Mouse (Mus musculus) MEL (cell line): Measurements from ENCODE around the gene 2210016F16Rik. TPM values are rescaled to one million over a fixed set of nuclear protein-coding genes. Genes with fewer than 3 reads are reported as not detected.
A peak's percentile ranks its signal among the peaks of the same experiment; 100 is the strongest.

Source experiments
- DNase-seq: peaks from one replicate; pipeline ENCODE4 v3.0.0; 2011; ENCODE audit warnings: low read depth, low spot score
- H3K27ac ChIP-seq: 2 replicates; pipeline ENCODE4 v1.5.1; 2012; ENCODE audit warnings: low read depth, mild to moderate bottlenecking, control low read depth, low read length, moderate library complexity; ENCODE audit not compliant: control insufficient read depth
- H3K27me3 ChIP-seq, 2 experiments: fragments of 150-350 bp in 1 of 2; sonication (generic) in 1 of 2; 2 replicates each; pipeline ENCODE4 v1.6.1; 2012; ENCODE audit warnings: low read length in 2 of 2, mild to moderate bottlenecking in 2 of 2, improper control_type of control experiment in 1 of 2, moderate library complexity in 1 of 2; ENCODE audit not compliant: insufficient read depth in 2 of 2, control insufficient read depth in 1 of 2
- H3K36me3 ChIP-seq, 2 experiments: 2 replicates each; pipeline ENCODE4 v1.6.1; 2012 to 2014; ENCODE audit warnings: low read length in 2 of 2, improper control_type of control experiment in 1 of 2, inconsistent platforms in 1 of 2, mild to moderate bottlenecking in 1 of 2; ENCODE audit not compliant: insufficient read depth in 2 of 2, control insufficient read depth in 1 of 2
- H3K4me1 ChIP-seq, 2 experiments: fragments of 150-350 bp in 1 of 2; sonication (generic) in 1 of 2; 2 replicates each; pipeline ENCODE4 v1.6.1; 2012; ENCODE audit warnings: low read length in 2 of 2, improper control_type of control experiment in 1 of 2, mild to moderate bottlenecking in 1 of 2; ENCODE audit not compliant: insufficient read depth in 2 of 2, control insufficient read depth in 1 of 2
- H3K4me3 ChIP-seq, 2 experiments: fragments of 150-350 bp in 1 of 2; sonication (generic) in 1 of 2; 2 replicates each; pipeline ENCODE4 v1.5.1; 2012; ENCODE audit warnings: low read depth in 2 of 2, low read length in 2 of 2, mild to moderate bottlenecking in 2 of 2, moderate library complexity in 2 of 2, control low read depth in 1 of 2, improper control_type of control experiment in 1 of 2; ENCODE audit not compliant: control insufficient read depth in 1 of 2, insufficient read depth in 1 of 2
- H3K79me2 ChIP-seq: 2 replicates; pipeline ENCODE4 v1.6.1; 2012; ENCODE audit warnings: mild to moderate bottlenecking, low read length, moderate library complexity; ENCODE audit not compliant: control insufficient read depth, poor library complexity, insufficient read depth
- H3K9ac ChIP-seq: 2 replicates; pipeline ENCODE4 v1.6.1; 2012; ENCODE audit warnings: low read depth, mild to moderate bottlenecking, control low read depth, low read length, moderate library complexity; ENCODE audit not compliant: control insufficient read depth, poor library complexity, severe bottlenecking
- H3K9me3 ChIP-seq: fragments of 150-350 bp; sonication (generic); replicated peaks from 2 replicates; pipeline ENCODE4 v1.6.1; 2012; ENCODE audit warnings: mild to moderate bottlenecking, low read length, improper control_type of control experiment, moderate library complexity; ENCODE audit not compliant: insufficient read depth
- CHD1 ChIP-seq: IDR thresholded peaks from 2 replicates; pipeline ENCODE4 v1.6.1; 2012; ENCODE audit warnings: low read depth, mild to moderate bottlenecking, inconsistent platforms, low read length, improper control_type of control experiment
- CHD2 ChIP-seq: IDR thresholded peaks from 2 replicates; pipeline ENCODE4 v1.6.1; 2011; ENCODE audit warnings: low read length, improper control_type of control experiment
- CTCF ChIP-seq, 3 experiments: IDR thresholded peaks in 2 of 3; conservative IDR thresholded peaks in 1 of 3; 2 replicates each; pipeline ENCODE4 v1.5.1; 2011 to 2012; ENCODE audit warnings: low read length in 3 of 3, low read depth in 2 of 3, mild to moderate bottlenecking in 2 of 3, improper control_type of control experiment in 1 of 3, inconsistent platforms in 1 of 3, mixed read lengths in 1 of 3, moderate library complexity in 1 of 3; ENCODE audit not compliant: control insufficient read depth in 1 of 3, insufficient read depth in 1 of 3, poor library complexity in 1 of 3, severe bottlenecking in 1 of 3
- E2F4 ChIP-seq: IDR thresholded peaks from 2 replicates; pipeline ENCODE4 v1.6.1; 2011; ENCODE audit warnings: low read depth, low read length, improper control_type of control experiment, borderline replicate concordance
- EP300 ChIP-seq, 2 experiments: IDR thresholded peaks; 2 replicates each; pipeline ENCODE4 v1.6.1; 2011; ENCODE audit warnings: improper control_type of control experiment in 2 of 2, low read length in 2 of 2, low read depth in 1 of 2, mild to moderate bottlenecking in 1 of 2
- ETS1 ChIP-seq: IDR thresholded peaks from 2 replicates; pipeline ENCODE4 v1.6.1; 2012; ENCODE audit warnings: low read depth, mild to moderate bottlenecking, inconsistent platforms, low read length, improper control_type of control experiment, moderate library complexity
- GATA1 ChIP-seq: IDR thresholded peaks from 2 replicates; pipeline ENCODE4 v1.6.1; 2011; ENCODE audit warnings: low read depth, low read length, improper control_type of control experiment
- HCFC1 ChIP-seq: IDR thresholded peaks from 2 replicates; pipeline ENCODE4 v1.6.1; 2012; ENCODE audit warnings: low read depth, mild to moderate bottlenecking, inconsistent platforms, low read length, improper control_type of control experiment, moderate library complexity
- MAX ChIP-seq: IDR thresholded peaks from 2 replicates; pipeline ENCODE4 v1.6.1; 2011; ENCODE audit warnings: low read length, improper control_type of control experiment
- MAZ ChIP-seq: IDR thresholded peaks from 2 replicates; pipeline ENCODE4 v1.6.1; 2012; ENCODE audit warnings: low read depth, mild to moderate bottlenecking, inconsistent platforms, low read length, improper control_type of control experiment
- MEF2A ChIP-seq: IDR thresholded peaks from 2 replicates; pipeline ENCODE4 v1.6.1; 2014; ENCODE audit warnings: low read depth, mild to moderate bottlenecking, inconsistent platforms, low read length, improper control_type of control experiment; ENCODE audit not compliant: poor library complexity, insufficient replicate concordance, severe bottlenecking; ENCODE audit errors: extremely low read depth
- MXI1 ChIP-seq: IDR thresholded peaks from 2 replicates; pipeline ENCODE4 v1.6.1; 2011; ENCODE audit warnings: mild to moderate bottlenecking, low read depth, low read length, improper control_type of control experiment
- MYB ChIP-seq: IDR thresholded peaks from 2 replicates; pipeline ENCODE4 v1.6.1; 2011; ENCODE audit warnings: mild to moderate bottlenecking, low read depth, low read length, improper control_type of control experiment
- POLR2A ChIP-seq, 2 experiments: IDR thresholded peaks; 2 replicates each; pipeline ENCODE4 v1.6.1; 2011 to 2012; ENCODE audit warnings: low read length in 2 of 2, mild to moderate bottlenecking in 2 of 2, control low read depth in 1 of 2, improper control_type of control experiment in 1 of 2, low read depth in 1 of 2, moderate library complexity in 1 of 2; ENCODE audit not compliant: control insufficient read depth in 1 of 2, insufficient read depth in 1 of 2, poor library complexity in 1 of 2
- POLR2AphosphoS5 ChIP-seq: IDR thresholded peaks from 2 replicates; pipeline ENCODE4 v1.6.1; 2012; ENCODE audit warnings: low read depth, borderline replicate concordance, mild to moderate bottlenecking, inconsistent platforms, low read length, moderate library complexity, mixed read lengths
- RAD21 ChIP-seq: IDR thresholded peaks from 2 replicates; pipeline ENCODE4 v1.6.1; 2011; ENCODE audit warnings: mild to moderate bottlenecking, low read depth, low read length, improper control_type of control experiment
- SIN3A ChIP-seq: IDR thresholded peaks from 2 replicates; pipeline ENCODE4 v1.6.1; 2012; ENCODE audit warnings: low read length, improper control_type of control experiment, inconsistent platforms
- SMC3 ChIP-seq: IDR thresholded peaks from 2 replicates; pipeline ENCODE4 v1.6.1; 2011; ENCODE audit warnings: low read depth, low read length, improper control_type of control experiment
- TAL1 ChIP-seq: IDR thresholded peaks from 2 replicates; pipeline ENCODE4 v1.6.1; 2012; ENCODE audit warnings: mild to moderate bottlenecking, inconsistent platforms, low read length, moderate library complexity, mixed read lengths
- USF2 ChIP-seq, 2 experiments: IDR thresholded peaks; 2 replicates each; pipeline ENCODE4 v1.6.1; 2011 to 2012; ENCODE audit warnings: improper control_type of control experiment in 2 of 2, low read length in 2 of 2, borderline replicate concordance in 1 of 2, inconsistent platforms in 1 of 2, low read depth in 1 of 2, mild to moderate bottlenecking in 1 of 2; ENCODE audit not compliant: insufficient read depth in 1 of 2
- ZKSCAN1 ChIP-seq: IDR thresholded peaks from 2 replicates; pipeline ENCODE4 v1.6.1; 2012; ENCODE audit warnings: low read depth, mild to moderate bottlenecking, inconsistent platforms, low read length, improper control_type of control experiment, moderate library complexity
- ZMIZ1 ChIP-seq: IDR thresholded peaks from 2 replicates; pipeline ENCODE4 v1.6.1; 2012; ENCODE audit warnings: low read depth, mild to moderate bottlenecking, inconsistent platforms, low read length, improper control_type of control experiment, moderate library complexity
- polyA plus RNA-seq, 2 experiments: library from polyadenylated mRNA; stranded (reverse) in 1 of 2; unstranded in 1 of 2; fragments of >175 nt in 1 of 2; fragments of >200 nt in 1 of 2; gene quantifications; 2 replicates each; pipeline versions ENCODE4 v1.2.1 to v1.2.4; 2012; ENCODE audit warnings: low replicate concordance in 2 of 2, low read depth in 1 of 2; ENCODE audit not compliant: insufficient read length in 2 of 2, insufficient read depth in 1 of 2, missing spikeins in 1 of 2
- total RNA-seq: library from RNA; depleted of rRNA; stranded (reverse); fragments of 300-350 nt; gene quantifications from 2 replicates; pipeline ENCODE4 v1.2.3, GENCODE M21; 2012

The 2210016F16Rik gene
- total and polyA plus RNA-seq, 3 experiments, result 0.08 to 0.22 TPM; not detected in 1

- TF ChIP-seq TAL1 (no peak), USF2 (IDR thresholded peaks at IDR 0.05; ENCODE audit: borderline replicate concordance in 1 of 2, insufficient read depth in 1 of 2, low read depth in 1 of 2, low read length in 2 of 2) (0 out of 4 replicates have a peak, but pooled peaks of 1 of the 2 experiments have one; percentile 48), GATA1 (no peak), ZMIZ1 (peak; percentile 74; the same call in 1 of the 2 replicates), E2F4 (peak; percentile 76; the same call in 1 of the 2 replicates), CHD2 (peak; percentile 96), ZKSCAN1 (no peak), MEF2A (no peak)
- TF ChIP-seq, all 39 proteins: peak for 19
Observed at GRCm38 (mm10) chr13:58402003-58402743, 17.1 kb upstream of the 2210016F16Rik start, which contains the start of gene Rmi1 (continued).

- H3K4me3 ChIP-seq, result peak overlapping the region; percentile 89 to 92
- H3K36me3 ChIP-seq, result peaks cover 36 to 46% of the 10 kb centered on the region in 2 experiments
- peak; percentile 21; the same call in 1 of the 2 replicates for TF ChIP-seq MXI1
- peak; percentile 64 for TF ChIP-seq HCFC1
- TF ChIP-seq MAZ, result 0 out of 2 replicates have a peak, but pooled peaks have one; percentile 6
- peak; percentile 22 for TF ChIP-seq SIN3A
- TF ChIP-seq ETS1, result 0 out of 2 replicates have a peak, but pooled peaks have one; percentile 19
- TF ChIP-seq ZMIZ1, result no peak; the same call in 1 of the 2 replicates
- TF ChIP-seq EP300 (IDR thresholded peaks at IDR 0.05; ENCODE audit: low read depth in 1 of 2, low read length in 2 of 2), result 0 out of 4 replicates have a peak, but pooled peaks of 1 of the 2 experiments have one; percentile 9
- TF ChIP-seq MYB, result no peak
- TF ChIP-seq POLR2AphosphoS5, result no peak
- peak; percentile 74 for TF ChIP-seq CHD2
- TF ChIP-seq RAD21, result no peak
- TF ChIP-seq POLR2A (IDR thresholded peaks at IDR 0.05; ENCODE audit: control insufficient read depth in 1 of 2, insufficient read depth in 1 of 2, low read depth in 1 of 2, low read length in 2 of 2, poor library complexity in 1 of 2), result no peak
- TF ChIP-seq SMC3, result no peak
- TF ChIP-seq CTCF (IDR thresholded peaks at IDR 0.05 in 2 of 3, conservative IDR thresholded peaks at IDR 0.05 in 1 of 3; ENCODE audit: control insufficient read depth in 1 of 3, insufficient read depth in 1 of 3, low read depth in 2 of 3, low read length in 3 of 3, poor library complexity in 1 of 3, severe bottlenecking in 1 of 3), result no peak
- TF ChIP-seq MAX, result peak; percentile 42; the same call in 1 of the 2 replicates
- peak; percentile 82 for TF ChIP-seq CHD1
- TF ChIP-seq, all 39 proteins: peak for 9
Observed at GRCm38 (mm10) chr13:58401135-58402002, 16.3 kb upstream of the 2210016F16Rik start.

More at GRCm38 (mm10) chr13:58401135-58402002, 16.3 kb upstream of the 2210016F16Rik start:
- peaks cover 62% of the 10 kb centered on the region for H3K79me2 ChIP-seq
- no peaks in the 10 kb centered on the region for H3K27me3 ChIP-seq
- DNase-seq, result peak; percentile 78
- peak overlapping the region; percentile 100 for H3K9ac ChIP-seq
- H3K27ac ChIP-seq, result peak overlapping the region; percentile 96
- peaks cover 6 to 17% of the 10 kb centered on the region in 2 experiments for H3K4me1 ChIP-seq
- no peaks in the 10 kb centered on the region for H3K9me3 ChIP-seq
